ENCODE assay signal across 23 mouse cellular contexts in genomic region chr4:127261601-127262000, GRCm38 (mm10). TPM values are rescaled to one million over a fixed set of nuclear protein-coding genes. Genes with fewer than 3 reads are reported as not detected.
"Had no signal": no experiment of that assay in that cellular context is flagged by ENCODE, and none has a peak within 500 bp of the region (broad histone marks: within the 10 kb centered on the region; RNA-seq: fewer than 3 reads in every experiment).

No protein-coding gene starts in this region.

- H3K9ac ChIP-seq: forebrain, postnatal 0 days; heart, embryonic 12.5 days; hindbrain, embryonic 13.5 days; hindbrain, embryonic 15.5 days; kidney, embryonic 15.5 days; limb, embryonic 12.5 days; liver, embryonic 14.5 days had no signal

- ATAC-seq: forebrain, postnatal 0 days; hindbrain, postnatal 0 days; intestine, embryonic 16.5 days had no signal

- H3K27ac ChIP-seq: hindbrain, embryonic 13.5 days; hindbrain, embryonic 15.5 days; hindbrain, postnatal 0 days; kidney, embryonic 15.5 days; kidney, postnatal 0 days; left cerebral cortex, adult 2 months; limb, embryonic 10.5 days; limb, embryonic 12.5 days; liver, embryonic 14.5 days had no signal

- H3K36me3 ChIP-seq: heart, embryonic 12.5 days; hindbrain, embryonic 13.5 days; hindbrain, embryonic 15.5 days; kidney, embryonic 15.5 days; limb, embryonic 10.5 days; limb, embryonic 12.5 days had no signal

- H3K4me2 ChIP-seq: heart, embryonic 12.5 days; hindbrain, embryonic 13.5 days; hindbrain, embryonic 15.5 days; kidney, embryonic 15.5 days; limb, embryonic 12.5 days had no signal

- H3K4me1 ChIP-seq: hindbrain, embryonic 15.5 days; limb, embryonic 12.5 days had no signal

- H3K27me3 ChIP-seq: heart, embryonic 12.5 days; hindbrain, embryonic 13.5 days; hindbrain, embryonic 15.5 days; kidney, embryonic 15.5 days had no signal

- H3K9me3 ChIP-seq: heart, embryonic 12.5 days; hindbrain, embryonic 13.5 days; hindbrain, embryonic 15.5 days; kidney, embryonic 15.5 days; limb, embryonic 10.5 days; limb, embryonic 12.5 days had no signal

- H3K4me3 ChIP-seq: heart, embryonic 12.5 days; hindbrain, embryonic 13.5 days; hindbrain, embryonic 15.5 days; kidney, embryonic 15.5 days; left cerebral cortex, adult 2 months; limb, embryonic 10.5 days; limb, embryonic 12.5 days had no signal

- DNase-seq: forebrain, postnatal 0 days; gastrocnemius, postnatal 14 days; gastrocnemius, postnatal 36 days; heart, postnatal 10 days; heart, postnatal 36 days; kidney, adult 11 months; kidney, adult 2 months; kidney, adult 9 months; kidney, postnatal 14 days; kidney, postnatal 36 days; liver had no signal

RNA-seq across cellular contexts. Expression of gene Gja4, which starts 52.2 kb away (rescaled TPM):
- total RNA-seq: hematopoietic stem cell, adult 5-6 weeks had no signal
